Mouse (Mus musculus) spleen, adult 2 months (tissue): ENCODE measurements around the gene Jmjd1c. TPM values are rescaled to one million over a fixed set of nuclear protein-coding genes. Genes with fewer than 3 reads are reported as not detected.

ENCODE experiments used
- DNase-seq, 2 experiments: peaks; one replicate each; pipeline versions ENCODE4 v3.0.0 to v3.0.0-alpha.2; 2012 to 2021; ENCODE audit warnings: low spot score in 2 of 2, low read depth in 1 of 2
- H3K27ac ChIP-seq: fragments of 200-500 bp; 2 replicates; pipeline ENCODE4 v1.5.1; 2012; ENCODE audit warnings: low read length, inconsistent platforms; ENCODE audit not compliant: insufficient read depth
- H3K27me3 ChIP-seq: fragments of 200-500 bp; 2 replicates; pipeline ENCODE4 v1.6.1; 2012; ENCODE audit warnings: mild to moderate bottlenecking, moderate library complexity, low read length, inconsistent platforms; ENCODE audit not compliant: control insufficient read depth, insufficient read depth
- H3K36me3 ChIP-seq: fragments of 200-500 bp; 2 replicates; pipeline ENCODE4 v1.6.1; 2012; ENCODE audit warnings: mild to moderate bottlenecking, low read length, inconsistent platforms; ENCODE audit not compliant: control insufficient read depth, insufficient read depth
- H3K4me1 ChIP-seq: fragments of 200-500 bp; 2 replicates; pipeline ENCODE4 v1.6.1; 2011; ENCODE audit warnings: inconsistent platforms; ENCODE audit not compliant: control insufficient read depth, insufficient read depth, insufficient read length
- H3K4me3 ChIP-seq: fragments of 200-500 bp; 2 replicates; pipeline ENCODE4 v1.5.1; 2011; ENCODE audit warnings: mild to moderate bottlenecking, inconsistent platforms; ENCODE audit not compliant: insufficient read depth, insufficient read length; ENCODE audit errors: extremely low read depth
- CTCF ChIP-seq: fragments of 200-500 bp; IDR thresholded peaks from 2 replicates; pipeline ENCODE4 v1.5.1; 2011; ENCODE audit warnings: mild to moderate bottlenecking, inconsistent platforms; ENCODE audit not compliant: insufficient read depth, insufficient read length, insufficient replicate concordance; ENCODE audit errors: extremely low read depth
- POLR2A ChIP-seq: fragments of 200-500 bp; IDR thresholded peaks from 2 replicates; pipeline ENCODE4 v1.6.1; 2011; ENCODE audit warnings: low read depth, low read length, inconsistent platforms
- WGBS: fragments of 180-500 bp; shearing (Covaris S2); methylation state at CpG from one replicate; pipeline ENCODE4 v1.1.7; 2018; 5-methylcytosine and 5-hydroxymethylcytosine counted together
- polyA plus RNA-seq: library from polyadenylated mRNA; depleted of rRNA; stranded (reverse); fragments of >200 nt; gene quantifications from 2 replicates; pipeline ENCODE4 v1.2.3, GENCODE M21; 2012

The Jmjd1c gene
- polyA plus RNA-seq, 1 experiment = 14.4 TPM

GRCm38 (mm10) chr10:67119291-67119690 is 23.4 kb downstream of the Jmjd1c start:
- Histone ChIP-seq H3K27ac (no peak overlapping the region), H3K36me3 (no peaks in the 10 kb centered on the region), H3K4me3 (no peak overlapping the region), H3K27me3 (no peaks in the 10 kb centered on the region), H3K4me1 (peaks cover 11% of the 10 kb centered on the region; the same call in 1 of the 2 replicates)
- DNase-seq = no peak
- 77% methylated on average over 7 of the region's 7 CpGs for WGBS
- TF ChIP-seq CTCF (no peak), POLR2A (no peak)

GRCm38 (mm10) chr10:67120180-67120579 is 24.3 kb downstream of the Jmjd1c start:
- WGBS = 85% methylated on average over 4 of the region's 4 CpGs
- Histone ChIP-seq H3K27ac (no peak overlapping the region), H3K27me3 (no peaks in the 10 kb centered on the region), H3K4me3 (no peak overlapping the region), H3K36me3 (no peaks in the 10 kb centered on the region), H3K4me1 (peaks cover 10% of the 10 kb centered on the region; the same call in 1 of the 2 replicates)
- TF ChIP-seq CTCF (no peak), POLR2A (no peak)
- DNase-seq = no peak

- TF ChIP-seq CTCF (no peak), POLR2A (no peak)
- WGBS = 97% methylated on average over 2 of the region's 2 CpGs
Observed at GRCm38 (mm10) chr10:67120640-67121039, 24.7 kb downstream of the Jmjd1c start.

GRCm38 (mm10) chr10:67123756-67124155 is 27.8 kb downstream of the Jmjd1c start:
- no peak for TF ChIP-seq CTCF
- WGBS = 35% methylated on average over 2 of the region's 2 CpGs
- peaks cover 10% of the 10 kb centered on the region for H3K27me3 ChIP-seq
- H3K4me3 ChIP-seq = no peak overlapping the region
- no peak for DNase-seq
- H3K4me1 ChIP-seq = peaks cover 7% of the 10 kb centered on the region
- no peaks in the 10 kb centered on the region for H3K36me3 ChIP-seq
- H3K27ac ChIP-seq = no peak overlapping the region

More at GRCm38 (mm10) chr10:67120640-67121039, 24.7 kb downstream of the Jmjd1c start:
- Histone ChIP-seq H3K27ac (no peak overlapping the region), H3K27me3 (no peaks in the 10 kb centered on the region), H3K4me3 (no peak overlapping the region), H3K36me3 (no peaks in the 10 kb centered on the region), H3K4me1 (peaks cover 7% of the 10 kb centered on the region; the same call in 1 of the 2 replicates)
- DNase-seq = no peak

- peaks cover 10% of the 10 kb centered on the region for H3K27me3 ChIP-seq
- no peak for DNase-seq
- 66% methylated on average over 4 of the region's 4 CpGs for WGBS
- no peaks in the 10 kb centered on the region for H3K36me3 ChIP-seq
- TF ChIP-seq CTCF = no peak
- TF ChIP-seq POLR2A = no peak
- H3K4me1 ChIP-seq = peaks cover 7% of the 10 kb centered on the region
- no peak overlapping the region for H3K4me3 ChIP-seq
- no peak overlapping the region for H3K27ac ChIP-seq
Observed at GRCm38 (mm10) chr10:67124156-67124555, 28.2 kb downstream of the Jmjd1c start.

- Histone ChIP-seq H3K4me3 (peak overlapping the region; percentile 65), H3K27me3 (peaks cover 10% of the 10 kb centered on the region), H3K27ac (peak overlapping the region; percentile 38), H3K4me1 (peaks cover 7% of the 10 kb centered on the region), H3K36me3 (no peaks in the 10 kb centered on the region)
- no peak for DNase-seq
- no peak for TF ChIP-seq POLR2A
- no peak for TF ChIP-seq CTCF
- WGBS = 8% methylated on average over 47 of the region's 50 CpGs
Observed at GRCm38 (mm10) chr10:67126061-67126858, 30.3 kb downstream of the Jmjd1c start.
